Mouse (Mus musculus): Measurements from ENCODE around the gene 1500009C09Rik. TPM values are rescaled to one million over a fixed set of nuclear protein-coding genes. Genes with fewer than 3 reads are reported as not detected.
A peak's percentile ranks its signal among the peaks of the same experiment; 100 is the strongest.

1500009C09Rik gene
- polyA plus RNA-seq, 1 experiment from 2014 or later = not detected

DNA sequence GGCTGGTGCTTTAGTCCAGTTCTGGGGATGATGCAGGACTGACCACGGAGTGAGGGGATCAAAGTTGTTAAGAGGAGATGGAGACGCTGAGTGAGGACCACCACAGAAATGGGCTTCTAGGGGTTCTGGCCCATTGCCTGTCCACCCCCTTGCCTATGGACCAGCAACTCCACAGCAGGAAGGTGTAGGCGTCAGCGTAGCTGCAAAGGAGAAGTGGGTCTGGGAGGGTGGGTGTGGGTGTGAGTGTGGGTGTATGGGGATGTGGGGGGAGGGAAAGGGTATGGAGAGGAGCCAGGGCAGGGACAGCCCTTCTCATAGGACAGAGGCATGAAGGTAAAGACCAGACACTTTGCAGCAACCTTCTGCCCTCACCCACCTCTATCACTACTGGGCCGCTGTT is 26.4 kb upstream of the 1500009C09Rik start:
- no peaks in the 10 kb centered on the region for H3K9me3 ChIP-seq (replicated peaks; ENCODE audit: control insufficient read depth, low read length)
- H3K4me2 ChIP-seq (ENCODE audit: low read depth, low read length) = no peak overlapping the region
- peaks cover 10% of the 10 kb centered on the region for H3K4me1 ChIP-seq (ENCODE audit: control insufficient read depth, insufficient read depth, low read length)
- peaks cover 11% of the 10 kb centered on the region for H3K27me3 ChIP-seq (ENCODE audit: control insufficient read depth, insufficient read depth, low read length)
- no peak for ATAC-seq (ENCODE audit: insufficient read depth, low FRiP score)
- no peak overlapping the region for H3K4me3 ChIP-seq (replicated peaks; ENCODE audit: low read length)
- no peak overlapping the region for H3K9ac ChIP-seq (ENCODE audit: low read length)
- 84% methylated on average over 5 of the region's 5 CpGs for WGBS
- no peak overlapping the region for H3K27ac ChIP-seq (ENCODE audit: low read length)
- H3K36me3 ChIP-seq (ENCODE audit: control insufficient read depth, insufficient read depth, low read length) = no peaks in the 10 kb centered on the region

DNA sequence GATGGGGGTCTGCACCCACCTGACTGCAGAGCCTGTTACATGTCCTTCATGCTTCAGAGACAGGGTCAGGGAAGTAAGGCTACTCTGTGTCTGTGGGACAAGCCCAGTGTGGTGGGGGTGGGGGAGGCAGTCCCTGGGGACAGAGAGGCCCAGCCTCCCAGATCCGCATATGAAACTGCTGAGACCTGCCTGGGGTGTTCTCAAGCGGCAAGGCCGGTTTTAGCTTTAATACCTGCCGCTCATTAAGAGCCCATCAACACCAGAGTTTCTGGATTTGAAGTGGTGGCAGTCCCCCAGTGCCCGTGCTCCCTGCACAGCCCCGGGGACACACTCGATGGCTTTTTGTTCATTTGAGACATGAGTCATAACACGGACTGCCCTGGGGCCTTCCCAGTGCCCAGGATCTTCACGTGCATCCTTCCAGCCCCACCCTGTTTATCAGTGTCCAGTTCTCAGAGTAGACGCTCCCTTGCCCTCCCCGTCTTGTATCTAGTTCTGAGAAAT is 22.6 kb upstream of the 1500009C09Rik start:
- no peak overlapping the region for H3K4me2 ChIP-seq (ENCODE audit: low read depth, low read length)
- ATAC-seq (ENCODE audit: insufficient read depth, low FRiP score) = no peak; the same call in 1 of the 2 replicates
- H3K27ac ChIP-seq (ENCODE audit: low read length) = no peak overlapping the region
- no peak overlapping the region for H3K4me3 ChIP-seq (replicated peaks; ENCODE audit: low read length)
- no peaks in the 10 kb centered on the region for H3K4me1 ChIP-seq (ENCODE audit: control insufficient read depth, insufficient read depth, low read length)
- no peak overlapping the region for H3K9ac ChIP-seq (ENCODE audit: low read length)
- WGBS = 54% methylated on average over 11 of the region's 11 CpGs
- peaks cover 4% of the 10 kb centered on the region for H3K27me3 ChIP-seq (ENCODE audit: control insufficient read depth, insufficient read depth, low read length)
- no peaks in the 10 kb centered on the region for H3K36me3 ChIP-seq (ENCODE audit: control insufficient read depth, insufficient read depth, low read length)
- H3K9me3 ChIP-seq (replicated peaks; ENCODE audit: control insufficient read depth, low read length) = no peaks in the 10 kb centered on the region

DNA sequence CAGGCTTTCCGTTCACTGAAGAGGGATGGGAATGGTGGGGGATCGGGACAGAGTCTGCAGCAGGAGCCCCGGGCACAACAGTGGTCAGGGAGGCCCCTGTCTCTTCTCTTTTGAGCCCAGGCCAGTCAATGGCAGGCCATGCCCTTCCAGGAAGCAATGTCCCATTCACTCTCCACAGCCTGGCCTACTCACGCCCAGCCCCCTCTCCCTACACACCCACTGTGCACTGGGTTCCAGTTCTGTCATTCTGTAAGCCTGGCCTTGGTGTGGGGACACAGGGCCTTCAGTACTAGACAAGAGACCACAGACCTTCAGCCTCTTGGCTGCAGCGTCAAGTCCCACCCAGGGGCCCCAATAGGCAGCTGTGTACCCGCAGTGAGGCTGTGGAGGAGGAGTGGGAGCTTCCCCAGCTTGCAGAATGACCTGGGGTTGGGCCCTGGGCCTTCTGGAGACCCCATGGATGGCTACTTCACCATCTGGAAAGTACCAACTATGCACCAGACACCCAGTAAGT is 22.0 kb upstream of the 1500009C09Rik start:
- WGBS = 73% methylated on average over 6 of the region's 6 CpGs
- no peak overlapping the region for H3K9ac ChIP-seq (ENCODE audit: low read length)
- H3K9me3 ChIP-seq (replicated peaks; ENCODE audit: control insufficient read depth, low read length) = no peaks in the 10 kb centered on the region
- no peak overlapping the region for H3K4me2 ChIP-seq (ENCODE audit: low read depth, low read length)
- H3K27me3 ChIP-seq (ENCODE audit: control insufficient read depth, insufficient read depth, low read length) = no peaks in the 10 kb centered on the region
- no peak overlapping the region for H3K4me3 ChIP-seq (replicated peaks; ENCODE audit: low read length)
- H3K27ac ChIP-seq (ENCODE audit: low read length) = no peak overlapping the region
- H3K4me1 ChIP-seq (ENCODE audit: control insufficient read depth, insufficient read depth, low read length) = no peaks in the 10 kb centered on the region
- no peak for ATAC-seq (ENCODE audit: insufficient read depth, low FRiP score)
- no peaks in the 10 kb centered on the region for H3K36me3 ChIP-seq (ENCODE audit: control insufficient read depth, insufficient read depth, low read length)

DNA sequence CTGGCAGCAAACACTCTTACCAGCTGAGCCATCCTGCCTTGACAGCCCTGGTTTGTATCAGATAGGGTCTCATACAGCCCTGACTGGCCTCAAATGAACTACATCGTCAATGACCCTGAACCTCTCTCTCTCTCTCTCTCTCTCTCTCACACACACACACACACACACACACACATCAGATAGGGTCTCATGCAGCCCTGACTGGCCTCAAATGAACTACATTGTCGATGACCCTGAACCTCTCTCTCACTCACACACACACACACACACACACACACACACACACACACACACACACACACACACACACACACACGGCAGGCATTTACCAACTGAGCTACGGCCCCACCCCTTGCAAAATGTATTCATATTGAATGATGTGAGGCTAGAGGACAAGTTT is 21.1 kb upstream of the 1500009C09Rik start:
- H3K4me1 ChIP-seq (ENCODE audit: control insufficient read depth, insufficient read depth, low read length) = no peaks in the 10 kb centered on the region
- no peak overlapping the region for H3K9ac ChIP-seq (ENCODE audit: low read length)
- H3K36me3 ChIP-seq (ENCODE audit: control insufficient read depth, insufficient read depth, low read length) = no peaks in the 10 kb centered on the region
- no peaks in the 10 kb centered on the region for H3K9me3 ChIP-seq (replicated peaks; ENCODE audit: control insufficient read depth, low read length)
- H3K4me2 ChIP-seq (ENCODE audit: low read depth, low read length) = no peak overlapping the region
- H3K27me3 ChIP-seq (ENCODE audit: control insufficient read depth, insufficient read depth, low read length) = no peaks in the 10 kb centered on the region
- no peak for ATAC-seq (ENCODE audit: insufficient read depth, low FRiP score)
- no peak overlapping the region for H3K27ac ChIP-seq (ENCODE audit: low read length)
- 69% methylated on average over 4 of the region's 4 CpGs for WGBS
- no peak overlapping the region for H3K4me3 ChIP-seq (replicated peaks; ENCODE audit: low read length)

DNA sequence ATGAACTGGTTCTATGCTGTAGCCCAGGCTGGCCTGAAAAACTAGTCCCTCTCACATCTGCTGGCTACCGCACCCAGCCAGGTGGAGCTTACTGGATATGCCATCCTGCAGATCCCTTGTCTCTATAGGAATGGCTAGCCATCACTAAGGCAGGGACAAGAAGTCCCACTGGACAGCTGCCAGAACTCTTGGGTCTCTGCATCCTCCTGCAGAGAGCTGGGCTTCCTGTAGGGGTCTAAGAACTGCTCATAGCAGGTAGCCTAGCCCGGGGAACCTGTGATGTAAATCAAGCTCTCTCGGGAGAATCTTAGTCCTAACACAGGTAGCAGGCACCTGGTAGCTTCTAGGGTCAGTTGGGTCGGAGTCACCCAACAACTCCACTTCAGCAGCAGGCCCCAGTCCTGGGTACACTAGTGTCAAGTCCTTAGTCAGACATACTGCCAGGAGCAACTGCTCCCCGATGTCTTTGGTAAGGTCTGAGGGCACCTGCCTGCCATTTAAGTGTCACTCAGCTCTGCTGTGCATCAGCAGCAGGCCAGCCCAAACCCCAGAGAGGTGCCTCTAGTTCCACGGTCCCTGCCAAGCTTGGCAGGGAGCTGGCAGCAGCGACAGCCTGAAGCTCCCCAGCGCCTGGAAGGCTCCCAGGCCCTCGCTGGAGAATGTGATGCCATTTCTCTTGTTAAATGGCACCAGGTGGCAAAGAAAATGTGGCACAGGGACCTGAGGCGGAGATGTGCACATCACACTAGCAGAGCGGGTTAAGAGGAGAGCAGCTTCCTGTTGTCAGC is 20.4 kb upstream of the 1500009C09Rik start:
- no peak overlapping the region for H3K9ac ChIP-seq (ENCODE audit: low read length)
- 64% methylated on average over 11 of the region's 11 CpGs for WGBS

DNA sequence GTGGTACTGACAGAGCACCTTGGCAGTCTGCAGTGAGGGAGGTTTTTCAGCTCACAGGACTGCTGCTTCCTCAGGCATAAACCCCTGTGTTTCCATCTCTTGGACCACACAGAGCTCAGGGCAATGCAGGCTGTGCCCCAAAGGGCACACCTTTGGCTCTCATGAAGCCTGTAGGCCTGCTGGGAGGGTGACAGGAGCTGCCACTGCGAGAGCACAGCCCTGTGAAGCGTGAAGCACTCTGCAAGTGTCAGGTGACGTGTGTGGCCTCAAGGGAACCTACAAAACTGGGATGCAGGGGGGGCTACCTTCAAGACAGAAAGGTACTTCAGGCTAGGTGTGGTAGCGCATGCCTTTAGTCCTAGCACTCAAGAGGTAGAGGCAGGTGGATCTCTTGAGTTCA is 19.5 kb upstream of the 1500009C09Rik start:
- Histone ChIP-seq H3K9ac (ENCODE audit: low read length) (no peak overlapping the region), H3K4me2 (ENCODE audit: low read depth, low read length) (no peak overlapping the region), H3K27me3 (ENCODE audit: control insufficient read depth, insufficient read depth, low read length) (no peaks in the 10 kb centered on the region), H3K4me3 (replicated peaks; ENCODE audit: low read length) (no peak overlapping the region), H3K9me3 (replicated peaks; ENCODE audit: control insufficient read depth, low read length) (no peaks in the 10 kb centered on the region), H3K36me3 (ENCODE audit: control insufficient read depth, insufficient read depth, low read length) (no peaks in the 10 kb centered on the region), H3K27ac (ENCODE audit: low read length) (no peak overlapping the region), H3K4me1 (ENCODE audit: control insufficient read depth, insufficient read depth, low read length) (no peaks in the 10 kb centered on the region)
- 84% methylated on average over 4 of the region's 4 CpGs for WGBS
- ATAC-seq (ENCODE audit: insufficient read depth, low FRiP score) = no peak

More for the DNA sequence above, 20.4 kb upstream of the 1500009C09Rik start:
- Histone ChIP-seq H3K9me3 (replicated peaks; ENCODE audit: control insufficient read depth, low read length) (no peaks in the 10 kb centered on the region), H3K36me3 (ENCODE audit: control insufficient read depth, insufficient read depth, low read length) (no peaks in the 10 kb centered on the region), H3K4me2 (ENCODE audit: low read depth, low read length) (no peak overlapping the region), H3K4me3 (replicated peaks; ENCODE audit: low read length) (no peak overlapping the region), H3K27me3 (ENCODE audit: control insufficient read depth, insufficient read depth, low read length) (no peaks in the 10 kb centered on the region), H3K27ac (ENCODE audit: low read length) (no peak overlapping the region), H3K4me1 (ENCODE audit: control insufficient read depth, insufficient read depth, low read length) (no peaks in the 10 kb centered on the region)
- no peak for ATAC-seq (ENCODE audit: insufficient read depth, low FRiP score)

DNA sequence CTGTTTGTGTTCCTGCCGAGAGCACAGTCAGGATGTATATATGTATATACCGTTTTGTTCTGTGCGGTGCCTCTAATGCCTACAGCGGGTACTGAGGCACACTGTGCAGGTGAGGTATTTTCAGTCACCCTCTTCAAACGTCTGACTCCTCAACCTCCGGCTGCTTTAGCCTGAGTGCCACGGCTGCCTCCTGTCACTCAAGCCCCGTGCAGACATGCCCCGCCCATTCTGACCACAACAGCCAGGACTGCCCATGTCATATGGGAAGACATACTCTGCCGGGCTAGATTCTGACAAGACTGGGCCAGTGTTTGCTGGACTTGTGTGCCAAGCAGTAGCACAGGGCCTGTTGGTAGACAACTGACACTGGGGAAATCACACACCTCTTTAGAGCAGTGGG is 16.5 kb upstream of the 1500009C09Rik start:
- H3K4me2 ChIP-seq (ENCODE audit: low read depth, low read length) = no peak overlapping the region
- H3K27ac ChIP-seq (ENCODE audit: low read length) = no peak overlapping the region
- H3K36me3 ChIP-seq (ENCODE audit: control insufficient read depth, insufficient read depth, low read length) = no peaks in the 10 kb centered on the region
- no peak overlapping the region for H3K4me3 ChIP-seq (replicated peaks; ENCODE audit: low read length)
- H3K9me3 ChIP-seq (replicated peaks; ENCODE audit: control insufficient read depth, low read length) = no peaks in the 10 kb centered on the region
- no peaks in the 10 kb centered on the region for H3K27me3 ChIP-seq (ENCODE audit: control insufficient read depth, insufficient read depth, low read length)
- WGBS = 58% methylated on average over 10 of the region's 10 CpGs
- no peak overlapping the region for H3K9ac ChIP-seq (ENCODE audit: low read length)
- H3K4me1 ChIP-seq (ENCODE audit: control insufficient read depth, insufficient read depth, low read length) = no peaks in the 10 kb centered on the region
- 0 out of 2 replicates have a peak, but pooled peaks have one; percentile 18 for ATAC-seq (ENCODE audit: insufficient read depth, low FRiP score)

DNA sequence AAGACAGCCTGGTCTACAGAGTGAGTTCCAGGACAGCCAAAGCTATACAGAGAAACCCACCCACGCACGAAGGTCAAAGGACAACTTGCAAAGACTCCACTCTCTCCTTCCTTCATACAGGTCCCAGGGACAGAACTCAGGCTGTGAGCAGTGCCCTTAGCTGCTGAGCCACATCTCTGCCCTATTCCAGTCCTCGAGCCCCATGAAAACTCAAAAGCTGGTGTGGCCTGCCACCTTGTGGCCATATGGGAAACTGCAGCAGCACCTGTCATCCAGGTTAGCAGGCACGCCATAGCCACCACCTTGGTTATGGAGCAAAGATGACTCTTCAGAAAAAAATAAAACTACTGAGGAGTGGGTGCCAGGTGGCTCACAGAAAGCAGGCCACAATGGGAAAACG is 15.6 kb upstream of the 1500009C09Rik start:
- Histone ChIP-seq H3K4me3 (replicated peaks; ENCODE audit: low read length) (no peak overlapping the region), H3K27ac (ENCODE audit: low read length) (no peak overlapping the region), H3K36me3 (ENCODE audit: control insufficient read depth, insufficient read depth, low read length) (no peaks in the 10 kb centered on the region), H3K9ac (ENCODE audit: low read length) (no peak overlapping the region), H3K4me1 (ENCODE audit: control insufficient read depth, insufficient read depth, low read length) (no peaks in the 10 kb centered on the region), H3K4me2 (ENCODE audit: low read depth, low read length) (no peak overlapping the region), H3K27me3 (ENCODE audit: control insufficient read depth, insufficient read depth, low read length) (no peaks in the 10 kb centered on the region), H3K9me3 (replicated peaks; ENCODE audit: control insufficient read depth, low read length) (no peaks in the 10 kb centered on the region)
- WGBS = 20% methylated on average over 5 of the region's 5 CpGs
- ATAC-seq (ENCODE audit: insufficient read depth, low FRiP score) = peak; percentile 80; the same call in 1 of the 2 replicates

DNA sequence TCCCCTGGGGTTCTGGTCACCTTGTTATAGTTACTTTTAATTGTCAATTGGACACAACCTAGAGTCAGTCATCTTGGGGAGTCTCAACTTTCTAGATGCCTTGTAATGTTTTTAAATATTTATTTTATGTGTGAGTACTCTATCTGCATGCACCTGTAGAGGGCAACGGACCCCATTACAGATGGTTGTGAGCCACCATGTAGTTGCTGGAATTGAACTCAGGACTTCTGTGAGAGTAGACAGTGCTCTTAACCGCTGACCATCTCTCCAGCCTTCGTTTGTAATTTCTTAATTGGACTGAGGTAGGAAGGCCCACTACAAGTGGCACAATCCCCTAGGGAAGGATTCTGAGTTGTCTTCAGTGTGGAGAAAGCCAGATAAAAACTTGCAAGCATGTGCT is 8.9 kb upstream of the 1500009C09Rik start:
- H3K4me3 ChIP-seq (replicated peaks; ENCODE audit: low read length) = peak overlapping the region; percentile 82
- peak overlapping the region; percentile 90 for H3K4me2 ChIP-seq (ENCODE audit: low read depth, low read length)
- H3K36me3 ChIP-seq (ENCODE audit: control insufficient read depth, insufficient read depth, low read length) = no peaks in the 10 kb centered on the region
- peak overlapping the region; percentile 75 for H3K9ac ChIP-seq (ENCODE audit: low read length)
- no peak for ATAC-seq (ENCODE audit: insufficient read depth, low FRiP score)
- no peaks in the 10 kb centered on the region for H3K27me3 ChIP-seq (ENCODE audit: control insufficient read depth, insufficient read depth, low read length)
- H3K4me1 ChIP-seq (ENCODE audit: control insufficient read depth, insufficient read depth, low read length) = peaks cover 7% of the 10 kb centered on the region; the same call in 1 of the 2 replicates
- H3K27ac ChIP-seq (ENCODE audit: low read length) = no peak overlapping the region
- H3K9me3 ChIP-seq (replicated peaks; ENCODE audit: control insufficient read depth, low read length) = no peaks in the 10 kb centered on the region
- whole genome bisulfite sequencing = 71% methylated on average over 3 of the region's 3 CpGs
